Mouse (Mus musculus) splenic B cell, adult 2 months (primary cell): ENCODE measurements at regions not wholly inside any gene's neighbourhood (a gene's known extent, or its start where the extent isn't known, plus 50 kb on each side); places are given as distances from the start of the nearest gene placed in this dataset.

Experiments used
- DNase-seq: peaks from one replicate; pipeline ENCODE4 v3.0.0-alpha.2; 2011; ENCODE audit warnings: low read depth, low spot score
- H3K27me3 ChIP-seq: 2 replicates; pipeline ENCODE4 v1.6.1; 2012; ENCODE audit warnings: mild to moderate bottlenecking, low read length, moderate library complexity, mixed read lengths; ENCODE audit not compliant: control insufficient read depth, poor library complexity, insufficient read depth, severe bottlenecking
- H3K36me3 ChIP-seq: 2 replicates; pipeline ENCODE4 v1.6.1; 2012; ENCODE audit warnings: mild to moderate bottlenecking, low read length, moderate library complexity, mixed read lengths; ENCODE audit not compliant: control insufficient read depth, poor library complexity, insufficient read depth, severe bottlenecking

GRCm38 (mm10) chr1:122333267-122333666 lies 765.5 kb upstream of the Ddx18 start:
- no peak for DNase-seq
- Histone ChIP-seq H3K27me3 (no peaks in the 10 kb centered on the region), H3K36me3 (no peaks in the 10 kb centered on the region)

- Histone ChIP-seq H3K27me3 (no peaks in the 10 kb centered on the region), H3K36me3 (no peaks in the 10 kb centered on the region)
- no peak for DNase-seq
Measured at GRCm38 (mm10) chr1:122328276-122328675, 760.5 kb upstream of the Ddx18 start.
